Mouse (Mus musculus): ENCODE data around the gene 4833427G06Rik.
"Not testable (repeated sequence)": the region's sequence is repeated elsewhere in the genome, so short reads cannot be mapped to it uniquely, and the experiment has no call there.

Gene 4833427G06Rik

GRCm38 (mm10) chr9:51101756-51102425 lies at the start of gene 4833427G06Rik:
TSS of gene 4833427G06Rik (minus strand) at chr9:51102078.
- DNase-seq (ENCODE audit: low read depth, low spot score): no peak

- DNase-seq (ENCODE audit: low read depth, low spot score): no peak
These were observed 45.4 kb upstream of the 4833427G06Rik start for GRCm38 (mm10) chr9:51147294-51147693.

- no peak for DNase-seq (ENCODE audit: low read depth, low spot score)
These were observed 44.6 kb upstream of the 4833427G06Rik start for GRCm38 (mm10) chr9:51146496-51146895.

GRCm38 (mm10) chr9:51144218-51144617 lies 42.3 kb upstream of the 4833427G06Rik start:
- DNase-seq (ENCODE audit: low read depth, low spot score): no peak

GRCm38 (mm10) chr9:51143437-51143836 lies 41.6 kb upstream of the 4833427G06Rik start:
- no peak for DNase-seq (ENCODE audit: low read depth, low spot score)

- DNase-seq (ENCODE audit: low read depth, low spot score): no peak
These were observed 38.8 kb upstream of the 4833427G06Rik start for GRCm38 (mm10) chr9:51140711-51141110.

- DNase-seq (ENCODE audit: low read depth, low spot score): not testable (repeated sequence)
These were observed 37.5 kb upstream of the 4833427G06Rik start for GRCm38 (mm10) chr9:51139401-51139800.

- DNase-seq (ENCODE audit: low read depth, low spot score): no peak
These were observed 36.4 kb upstream of the 4833427G06Rik start for GRCm38 (mm10) chr9:51138301-51138700.

GRCm38 (mm10) chr9:51137836-51138235 lies 36.0 kb upstream of the 4833427G06Rik start:
- no peak for DNase-seq (ENCODE audit: low read depth, low spot score)

GRCm38 (mm10) chr9:51137432-51137831 lies 35.6 kb upstream of the 4833427G06Rik start:
- no peak for DNase-seq (ENCODE audit: low read depth, low spot score)

- peak; percentile 40 for DNase-seq (ENCODE audit: low read depth, low spot score)
These were observed 35.1 kb upstream of the 4833427G06Rik start for GRCm38 (mm10) chr9:51136985-51137384.

- DNase-seq (ENCODE audit: low read depth, low spot score): no peak
These were observed 12.9 kb upstream of the 4833427G06Rik start for GRCm38 (mm10) chr9:51114767-51115166.

- DNase-seq (ENCODE audit: low read depth, low spot score): no peak
These were observed 3.9 kb upstream of the 4833427G06Rik start for GRCm38 (mm10) chr9:51105751-51106150.

GRCm38 (mm10) chr9:51103808-51104514 lies 2.1 kb upstream of the 4833427G06Rik start:
- no peak for DNase-seq (ENCODE audit: low read depth, low spot score)

- DNase-seq (ENCODE audit: low read depth, low spot score): no peak
These were observed 1.3 kb upstream of the 4833427G06Rik start for GRCm38 (mm10) chr9:51102963-51103807.

- DNase-seq (ENCODE audit: low read depth, low spot score): no peak
These were observed 5.6 kb downstream of the 4833427G06Rik start for GRCm38 (mm10) chr9:51096306-51096705.

- DNase-seq (ENCODE audit: low read depth, low spot score): no peak
These were observed 8.2 kb downstream of the 4833427G06Rik start for GRCm38 (mm10) chr9:51093697-51094096.

- no peak for DNase-seq (ENCODE audit: low read depth, low spot score)
These were observed 20.3 kb downstream of the 4833427G06Rik start for GRCm38 (mm10) chr9:51081614-51082013.

- no peak for DNase-seq (ENCODE audit: low read depth, low spot score)
These were observed 24.9 kb downstream of the 4833427G06Rik start, which contains the start of gene Layn for GRCm38 (mm10) chr9:51076979-51077315. TSS of gene Layn (minus strand) at chr9:51077094.

GRCm38 (mm10) chr9:51076300-51076978 lies 25.4 kb downstream of the 4833427G06Rik start:
- DNase-seq (ENCODE audit: low read depth, low spot score): no peak

GRCm38 (mm10) chr9:51075780-51076179 lies 26.1 kb downstream of the 4833427G06Rik start:
- no peak for DNase-seq (ENCODE audit: low read depth, low spot score)

- DNase-seq (ENCODE audit: low read depth, low spot score): no peak
These were observed 31.1 kb downstream of the 4833427G06Rik start for GRCm38 (mm10) chr9:51070801-51071200.

All from A20 (cell line).